Mouse (Mus musculus): ENCODE data around the gene Gm10277.

GRCm38 (mm10) chr11:77800869-77801701 lies 13.5 kb upstream of the Gm10277 start:
- no peak for TF ChIP-seq CTCF (IDR thresholded peaks at IDR 0.05; ENCODE audit: control insufficient read depth, insufficient read depth, insufficient read length)
- no peak for TF ChIP-seq MAX (IDR thresholded peaks at IDR 0.05)
- no peak for TF ChIP-seq MYOD1 (IDR thresholded peaks at IDR 0.05; ENCODE audit: control insufficient read depth, insufficient read length, low read depth)
- no peak for TF ChIP-seq USF1 (IDR thresholded peaks at IDR 0.05; ENCODE audit: low read depth)
- TF ChIP-seq CEBPB (IDR thresholded peaks at IDR 0.05; ENCODE audit: low read depth): no peak
